ENCODE assay signal across 8 mouse cellular contexts in the genomic region with DNA sequence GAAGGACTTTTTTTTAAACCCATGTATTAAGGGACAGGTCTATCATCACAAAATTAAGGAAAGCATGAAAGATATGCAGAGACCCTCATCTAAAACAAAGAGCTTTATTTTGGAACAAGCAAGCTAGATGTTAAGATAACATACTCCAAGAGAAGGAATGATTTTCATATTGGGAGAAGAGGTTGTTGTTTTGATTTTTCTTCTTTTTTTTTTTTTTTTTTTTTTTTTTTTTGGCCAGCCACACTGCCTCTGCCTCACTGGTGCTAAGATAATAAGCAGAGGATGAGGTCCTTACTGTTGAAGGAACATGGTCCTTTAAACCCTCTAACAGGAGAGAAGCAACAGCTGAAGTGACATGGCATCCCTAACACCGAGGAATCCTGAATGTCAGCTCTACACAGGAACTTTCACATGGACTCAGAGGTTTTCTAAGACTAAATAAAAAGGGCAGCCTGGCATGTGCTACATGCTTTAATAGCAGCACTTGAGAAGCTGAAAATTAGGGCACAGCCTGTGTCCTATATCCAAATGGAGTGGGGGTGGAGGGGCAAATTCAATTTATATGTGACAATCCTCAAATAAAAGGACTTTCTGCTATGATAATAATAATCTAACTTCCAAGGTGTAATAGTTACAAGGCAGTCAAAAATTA. TPM values are rescaled to one million over a fixed set of nuclear protein-coding genes. Genes with fewer than 3 reads are reported as not detected.
DNase-seq lines count a peak whose midpoint lies in the region; ATAC-seq and TF ChIP-seq lines count a peak whose summit lies in the region.

No protein-coding gene starts in this region.

- no peak for DNase-seq in heart, adult 2 months
- no peak for DNase-seq in heart, postnatal 36 days
- no peak for DNase-seq in kidney, adult 11 months
- no peak for DNase-seq in CH12.LX (ENCODE audit: extremely low read depth)
- DNase-seq in ovary, adult 18-20 months (ENCODE audit: low spot score): no peak
- DNase-seq in embryo, embryonic 10 days (ENCODE audit: low spot score): no peak

- no peak for TF ChIP-seq CTCF in heart, adult 2 months (IDR thresholded peaks at IDR 0.05)
- TF ChIP-seq CTCF in CH12.LX (conservative IDR thresholded peaks at IDR 0.05 in 1 of 2, IDR thresholded peaks at IDR 0.05 in 1 of 2; ENCODE audit: low read depth in 2 of 2, low read length in 2 of 2): no peak

- intact Hi-C loops in heart, adult 2 months (cut with DNase I): loop anchor here (1.0 to 5.0 kb wide), 3 partner anchors 34 to 105 kb away; no protein-coding TSS in a partner anchor
- intact Hi-C loops in heart, postnatal 36 days (cut with DNase I): loop anchor here (1.0 to 10.0 kb wide), 4 partner anchors 12 to 221 kb away; a partner anchor contains a TSS

- dilution Hi-C loops in CH12.LX (cut with MboI; ENCODE audit: extremely low pct_ligation_motif_present, extremely low pct_unique_long_range_greater_than_20kb, low sequenced_read_pairs): no loop called here

- in situ Hi-C loops in CH12.LX (cut with MboI; ENCODE audit: low pct_ligation_motif_present, low pct_unique_long_range_greater_than_20kb, low sequenced_read_pairs): no loop called here

- H3K4me3 ChIP-seq in heart, adult 2 months: no peak overlapping the region
- no peak overlapping the region for H3K4me3 ChIP-seq in kidney, embryonic 16.5 days (ENCODE audit: low read length)
- H3K4me3 ChIP-seq in CH12.LX (replicated peaks in 1 of 3; ENCODE audit: low read depth in 2 of 3, low read length in 2 of 3, poor library complexity in 1 of 3): no peak overlapping the region

- TF ChIP-seq RAD21 in CH12.LX (IDR thresholded peaks at IDR 0.05; ENCODE audit: low read depth, low read length): no peak

- no peak overlapping the region for H3K4me2 ChIP-seq in kidney, embryonic 16.5 days (replicated peaks; ENCODE audit: low read depth, low read length)
- H3K4me2 ChIP-seq in CH12.LX (ENCODE audit: insufficient read depth, low read depth, poor library complexity, severe bottlenecking): no peak overlapping the region

- no peak for TF ChIP-seq EP300 in heart, adult 2 months (IDR thresholded peaks at IDR 0.05; ENCODE audit: insufficient read depth, low read depth, low read length)
- TF ChIP-seq EP300 in CH12.LX (IDR thresholded peaks at IDR 0.05; ENCODE audit: low read length): no peak

- peak overlapping the region; percentile 53 for H3K9ac ChIP-seq in heart, adult 2 months (ENCODE audit: low read depth, low read length)
- H3K9ac ChIP-seq in kidney, embryonic 16.5 days (replicated peaks; ENCODE audit: low read length): no peak overlapping the region
- no peak overlapping the region for H3K9ac ChIP-seq in CH12.LX (ENCODE audit: insufficient read depth, low read depth)

- no peaks in the 10 kb centered on the region for H3K9me3 ChIP-seq in kidney, embryonic 16.5 days (ENCODE audit: low read length)
- H3K9me3 ChIP-seq in CH12.LX (replicated peaks; ENCODE audit: low read length): no peaks in the 10 kb centered on the region

- peaks cover 30% of the 10 kb centered on the region for H3K36me3 ChIP-seq in heart, adult 2 months (ENCODE audit: control insufficient read depth, insufficient read depth, low read length)
- H3K36me3 ChIP-seq in kidney, embryonic 16.5 days (ENCODE audit: insufficient read depth, low read length): peaks cover 13% of the 10 kb centered on the region
- peaks cover 49 to 67% of the 10 kb centered on the region in 2 experiments for H3K36me3 ChIP-seq in CH12.LX (replicated peaks in 1 of 2; ENCODE audit: control insufficient read depth in 1 of 2, insufficient read depth in 1 of 2, low read length in 1 of 2)

- peaks cover 16% of the 10 kb centered on the region for H3K4me1 ChIP-seq in heart, adult 2 months (ENCODE audit: control insufficient read depth, insufficient read depth, low read length)
- H3K4me1 ChIP-seq in kidney, embryonic 16.5 days (ENCODE audit: insufficient read depth, low read length): peaks cover 18% of the 10 kb centered on the region
- peaks cover 3 to 32% of the 10 kb centered on the region in 2 experiments for H3K4me1 ChIP-seq in CH12.LX (ENCODE audit: control insufficient read depth in 1 of 2, insufficient read depth in 2 of 2)

- 41% methylated on average over 1 of the region's 1 CpGs for WGBS in heart, adult 2 months
- 74% methylated on average over 1 of the region's 1 CpGs for WGBS in kidney, embryonic 16.5 days

- TF ChIP-seq POLR2A in heart, adult 2 months (IDR thresholded peaks at IDR 0.05; ENCODE audit: insufficient read depth, low read depth, low read length): no peak
- no peak for TF ChIP-seq POLR2A in CH12.LX (IDR thresholded peaks at IDR 0.05; ENCODE audit: low read depth, low read length)

- no peak for ATAC-seq in kidney, embryonic 16.5 days (ENCODE audit: low FRiP score, low TSS enrichment)
- peak; percentile 39; the same call in 1 of the 2 replicates for ATAC-seq in erythroid progenitor cell, adult 5-6 weeks (replicated peaks; ENCODE audit: low FRiP score, poor library complexity, severe bottlenecking)

- no peaks in the 10 kb centered on the region for H3K27me3 ChIP-seq in heart, adult 2 months (ENCODE audit: control insufficient read depth, insufficient read depth, low read length)
- H3K27me3 ChIP-seq in kidney, embryonic 16.5 days (ENCODE audit: insufficient read depth, low read length): no peaks in the 10 kb centered on the region
- H3K27me3 ChIP-seq in CH12.LX (replicated peaks): no peaks in the 10 kb centered on the region

- H3K27ac ChIP-seq in heart, adult 2 months: peak overlapping the region; percentile 87
- H3K27ac ChIP-seq in kidney, embryonic 16.5 days (ENCODE audit: low read length): peak overlapping the region; percentile 19; the same call in 1 of the 2 replicates
- H3K27ac ChIP-seq in CH12.LX (ENCODE audit: insufficient read depth, low read depth): no peak overlapping the region

- peaks cover 4% of the 10 kb centered on the region; the same call in 1 of the 2 replicates for H3K79me2 ChIP-seq in heart, adult 2 months (replicated peaks; ENCODE audit: control insufficient read depth, insufficient read depth, low read length)
- H3K79me2 ChIP-seq in CH12.LX (replicated peaks; ENCODE audit: control insufficient read depth, extremely low read depth, insufficient read depth, poor library complexity, severe bottlenecking): peaks cover 63% of the 10 kb centered on the region

TF ChIP-seq in CH12.LX, 34 proteins besides CTCF, POLR2A, EP300 and RAD21:
- TF ChIP-seq ZNF384 (IDR thresholded peaks at IDR 0.05; ENCODE audit: low read depth, low read length): peak; percentile 63
- no peak for TF ChIP-seq SIN3A (IDR thresholded peaks at IDR 0.05; ENCODE audit: low read length)
- 0 out of 2 replicates have a peak, but pooled peaks have one; percentile 37 for TF ChIP-seq ZMIZ1 (IDR thresholded peaks at IDR 0.05; ENCODE audit: low read depth, low read length)
- no peak for TF ChIP-seq RCOR1 (conservative IDR thresholded peaks at IDR 0.05; ENCODE audit: low read depth, low read length)

RNA-seq across cellular contexts. Expression of a gene that starts 17.9 kb away (rescaled TPM):
- 10 to 100 TPM; 38.1 to 43.3 TPM for total RNA-seq in heart, adult 2 months (2021)
- polyA plus RNA-seq in heart, adult 2 months (2012; rRNA removed): 32.9 and 38.0 TPM in 2 replicates
- 10 to 100 TPM; 49.0 to 52.1 TPM for total RNA-seq in heart, postnatal 36 days (2021)
- polyA plus RNA-seq in kidney, embryonic 16.5 days (2015; fragmentation: Nextera tagmentation; extraction: Ambion mirVana): 45.3 and 59.0 TPM in 2 replicates
- total RNA-seq in CH12.LX (2012; rRNA removed) (21.4 and 30.9 TPM in 2 replicates), CH12.LX (2014; rRNA removed) (18.2 and 23.2 TPM in 2 replicates)
- polyA plus RNA-seq in CH12.LX (2012; ENCODE audit: insufficient read length, low read depth): 39.3 and 42.8 TPM in 2 replicates
- 63.1 and 106 TPM in 2 replicates for total RNA-seq in erythroid progenitor cell, adult 5-6 weeks (2015; ENCODE audit: low replicate concordance)
- total RNA-seq in erythroid progenitor cell, adult 5-6 weeks (2017; ENCODE audit: low replicate concordance): 179 and 206 TPM in 2 replicates
